Mouse (Mus musculus): ENCODE measurements around the gene H2-Q2.

DNA sequence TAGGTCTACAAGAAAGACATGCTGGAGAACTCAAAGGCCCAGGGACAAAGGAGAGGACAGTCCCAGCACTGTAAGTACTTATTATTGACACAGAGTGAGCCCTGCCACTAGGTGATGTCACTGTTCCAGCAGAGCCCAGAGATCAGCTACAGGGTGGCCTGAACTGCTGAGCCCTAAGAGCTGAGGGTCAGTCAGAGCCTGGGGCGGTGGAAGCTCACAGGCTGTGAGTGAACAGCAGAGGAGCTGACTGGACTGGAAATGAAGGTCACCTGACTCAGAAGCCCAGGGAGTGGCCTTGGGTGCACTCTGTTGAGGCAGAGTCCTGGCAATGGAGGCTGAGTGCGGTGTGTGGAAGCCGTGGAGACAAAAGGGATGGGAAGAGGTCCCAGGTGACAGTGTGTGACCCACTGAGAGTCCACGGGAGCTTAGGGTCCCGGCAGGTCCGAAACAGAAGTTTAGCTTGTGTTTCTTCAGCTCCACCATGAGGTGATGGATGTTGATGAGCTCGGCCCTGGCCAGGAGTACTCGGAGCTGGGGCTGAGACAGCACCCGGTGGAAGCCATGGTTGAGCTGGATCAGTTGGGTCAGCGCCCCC, 38.2 kb upstream of the H2-Q2 start:
- TF ChIP-seq CTCF (IDR thresholded peaks at IDR 0.05; ENCODE audit: low read depth) (no peak), EP300 (IDR thresholded peaks at IDR 0.05; ENCODE audit: low read depth) (no peak)

Measured in heart, postnatal 0 days (tissue).